Mouse (Mus musculus) limb, embryonic 11.5 days (tissue): ENCODE measurements around the gene Taar8c. TPM values are rescaled to one million over a fixed set of nuclear protein-coding genes. Genes with fewer than 3 reads are reported as not detected.

ENCODE experiments used
- polyA plus RNA-seq: library from polyadenylated mRNA; unstranded; fragments of >200 nt; fragmentation: Nextera tagmentation; extraction: Ambion mirVana; gene quantifications from 2 replicates; pipeline ENCODE4 v1.2.1, GENCODE M21; 2014

Taar8c gene
- polyA plus RNA-seq, 1 experiment from 2014 or later = not detected

Other genes starting within 250 kb of the Taar8c start
- 0.33 and 0.37 TPM in 2 replicates for gene Vnn1, start 207.2 kb downstream of the Taar8c start, polyA plus RNA-seq
- gene Taar1, start 181.6 kb downstream of the Taar8c start, polyA plus RNA-seq = not detected in 2 replicates
- not detected in 2 replicates for gene Taar2, start 163.3 kb downstream of the Taar8c start, polyA plus RNA-seq
- not detected in 2 replicates for gene Taar3, start 152.4 kb downstream of the Taar8c start, polyA plus RNA-seq
- gene Taar4, start 141.4 kb downstream of the Taar8c start, polyA plus RNA-seq = not detected in 2 replicates
- gene Taar5, start 131.2 kb downstream of the Taar8c start, polyA plus RNA-seq = not detected in 2 replicates
- gene Taar6, start 116.3 kb downstream of the Taar8c start, polyA plus RNA-seq = not detected in 2 replicates
- gene Taar7a, start 108.4 kb downstream of the Taar8c start, polyA plus RNA-seq = not detected in 2 replicates
- gene Taar7b, start 102.0 kb downstream of the Taar8c start, polyA plus RNA-seq = not detected in 2 replicates
- gene Taar7d, start 74.7 kb downstream of the Taar8c start, polyA plus RNA-seq = not detected in 2 replicates
- gene Taar7e, start 64.3 kb downstream of the Taar8c start, polyA plus RNA-seq = not detected in 2 replicates
- gene Taar7f, start 52.4 kb downstream of the Taar8c start, polyA plus RNA-seq = not detected in 2 replicates
- gene Taar8a, start 25.4 kb downstream of the Taar8c start, polyA plus RNA-seq = not detected in 2 replicates
- gene Taar8b, start 9.6 kb downstream of the Taar8c start, polyA plus RNA-seq = not detected in 2 replicates
- gene Taar9, start 7.6 kb upstream of the Taar8c start, polyA plus RNA-seq = not detected in 2 replicates
- gene Stx7, start 47.4 kb upstream of the Taar8c start, polyA plus RNA-seq = 46.6 and 48.4 TPM in 2 replicates
- 9.2 and 10.5 TPM in 2 replicates for gene Moxd1, start 121.6 kb upstream of the Taar8c start, polyA plus RNA-seq